Mouse (Mus musculus): ENCODE measurements around the gene Vmn1r90.

Vmn1r90 gene

GRCm38 (mm10) chr7:14563406-14563805 lies at the start of gene Vmn1r90:
Vmn1r90 (minus strand) TSS chr7:14563506.
- DNase-seq, result no peak

GRCm38 (mm10) chr7:14593009-14593408 lies 29.7 kb upstream of the Vmn1r90 start:
- peak in 1 of 2 experiments; percentile 9 for DNase-seq

- no peak for DNase-seq
Observed at GRCm38 (mm10) chr7:14552284-14552683, 11.0 kb downstream of the Vmn1r90 start.

GRCm38 (mm10) chr7:14525280-14525679 lies 38.0 kb downstream of the Vmn1r90 start:
- no peak for DNase-seq

GRCm38 (mm10) chr7:14522636-14523035 lies 40.7 kb downstream of the Vmn1r90 start:
- DNase-seq, result no peak

- DNase-seq, result no peak
Observed at GRCm38 (mm10) chr7:14518301-14518700, 45.0 kb downstream of the Vmn1r90 start.
